Mouse (Mus musculus): Measurements from ENCODE around the gene Ky. TPM values are rescaled to one million over a fixed set of nuclear protein-coding genes. Genes with fewer than 3 reads are reported as not detected.
A peak's percentile ranks its signal among the peaks of the same experiment; 100 is the strongest.

Ky gene
- total RNA-seq, 1 experiment from 2014 or later, result 1.1 TPM

DNA sequence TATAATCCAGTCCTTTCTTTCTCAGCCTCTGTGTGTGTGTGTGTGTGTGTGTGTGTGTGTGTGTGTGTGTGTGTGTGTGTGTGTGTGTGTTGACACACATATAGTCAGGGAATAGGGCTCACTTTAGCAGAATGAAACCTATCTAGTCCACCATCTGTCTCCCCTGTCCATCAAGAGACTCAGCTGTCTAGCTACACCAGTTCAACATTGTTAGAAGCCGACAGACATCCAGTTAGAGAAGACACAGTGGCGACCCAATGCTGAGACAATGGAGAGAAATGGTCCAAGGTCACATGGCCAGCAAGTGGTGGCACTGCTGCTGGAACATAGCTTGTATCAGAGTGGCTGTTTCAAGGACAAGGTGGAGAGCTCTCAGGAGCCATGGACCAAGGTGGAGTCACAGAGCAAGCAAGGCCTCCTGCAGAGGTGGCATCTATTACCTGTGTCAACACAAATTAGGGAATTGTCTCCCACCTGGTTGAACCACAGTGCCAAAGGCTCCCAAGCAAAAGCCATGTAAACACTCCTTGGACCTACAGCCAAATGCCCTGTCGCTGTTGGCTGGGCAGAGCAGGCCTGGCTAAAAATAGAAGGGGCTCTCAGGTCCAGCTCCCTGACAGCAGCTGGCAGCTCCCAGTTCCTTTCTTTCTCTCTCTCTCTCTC, 703 bp upstream of the Ky start:
- no peak for DNase-seq

DNA sequence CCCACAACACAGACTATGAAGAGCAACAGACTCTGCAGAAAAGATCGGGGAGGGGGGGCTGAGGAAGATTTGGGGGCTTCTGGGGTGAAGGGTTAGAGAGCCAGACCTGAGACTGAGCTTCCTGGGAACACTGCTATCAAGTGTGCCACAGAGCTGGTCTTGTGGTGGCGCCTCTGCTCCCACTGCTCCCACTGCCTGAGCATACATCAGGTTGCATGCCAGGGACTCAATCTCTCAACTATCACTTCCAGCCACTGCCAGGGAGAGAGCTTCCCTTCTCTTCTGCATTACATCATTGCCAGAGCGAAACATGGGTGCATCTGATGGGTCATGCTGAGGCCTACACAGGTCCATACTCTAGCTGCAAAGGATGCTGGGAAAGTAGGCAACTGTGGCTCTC, 2.8 kb downstream of the Ky start:
- no peak for DNase-seq

- peak; percentile 31 for DNase-seq
Measured at GRCm38 (mm10) chr9:102511423-102511822, 5.9 kb downstream of the Ky start.

- no peak for DNase-seq
Measured at GRCm38 (mm10) chr9:102513578-102513977, 8.0 kb downstream of the Ky start.

DNA sequence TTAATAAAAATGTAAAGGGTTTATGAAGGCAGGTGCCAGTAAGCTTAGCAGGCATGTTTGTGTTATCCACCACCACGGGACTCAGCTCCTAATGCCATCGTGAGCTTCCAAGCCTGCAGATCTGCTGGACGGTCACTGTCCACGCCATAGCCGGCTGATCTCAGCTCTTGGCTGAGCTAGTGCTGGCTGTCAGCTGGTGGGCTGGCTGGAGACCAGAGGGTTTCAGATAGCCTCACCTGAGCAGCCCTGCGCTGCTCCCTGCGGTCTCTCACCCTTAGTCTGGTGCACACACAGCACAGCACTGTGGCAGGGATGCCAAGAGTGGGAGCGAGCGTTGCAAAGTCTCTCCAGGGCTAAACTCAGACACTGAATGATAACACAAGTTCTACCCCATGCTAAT, 12.9 kb downstream of the Ky start:
- DNase-seq, result no peak

DNA sequence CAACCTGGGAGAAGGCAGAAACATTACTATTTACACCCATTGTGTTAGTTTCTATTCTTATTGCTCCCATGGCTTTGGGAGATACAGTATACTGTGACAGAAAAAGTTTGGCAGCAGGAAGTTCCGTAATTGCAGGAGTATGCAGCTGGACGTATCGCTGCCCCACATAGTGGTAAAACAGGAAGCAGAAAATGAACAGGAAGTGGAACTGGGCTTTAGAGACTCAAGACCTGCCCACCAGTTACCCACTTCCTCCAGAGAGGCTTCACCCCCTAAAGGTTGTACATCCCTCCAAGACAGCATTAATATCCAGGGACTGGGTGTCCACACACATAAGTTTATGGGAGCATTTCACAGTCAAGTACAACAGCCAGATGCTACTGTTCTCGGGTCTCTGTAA, 15.8 kb downstream of the Ky start:
- DNase-seq, result no peak

GRCm38 (mm10) chr9:102528106-102528505, 22.6 kb downstream of the Ky start:
- no peak for DNase-seq

DNA sequence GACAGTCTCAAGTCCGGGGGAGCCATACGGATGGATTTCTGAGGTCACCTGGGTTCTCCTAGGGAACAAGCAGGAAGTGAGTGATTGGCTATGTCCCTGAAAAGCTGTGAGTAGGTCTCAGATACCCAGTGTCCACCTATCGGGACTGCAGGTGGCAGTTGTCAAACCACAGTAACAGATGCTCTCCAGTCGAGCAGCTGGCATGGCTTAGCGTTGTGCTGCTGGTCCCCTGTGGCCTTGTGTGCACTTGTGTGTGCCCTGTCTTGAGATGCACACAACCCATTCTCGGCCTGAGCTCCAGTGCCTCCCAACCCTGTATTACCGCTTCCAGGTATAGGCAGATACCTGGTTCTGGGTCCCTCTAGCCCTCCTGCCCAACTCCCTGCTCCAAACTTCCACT, 23.0 kb downstream of the Ky start:
- no peak for DNase-seq

DNA sequence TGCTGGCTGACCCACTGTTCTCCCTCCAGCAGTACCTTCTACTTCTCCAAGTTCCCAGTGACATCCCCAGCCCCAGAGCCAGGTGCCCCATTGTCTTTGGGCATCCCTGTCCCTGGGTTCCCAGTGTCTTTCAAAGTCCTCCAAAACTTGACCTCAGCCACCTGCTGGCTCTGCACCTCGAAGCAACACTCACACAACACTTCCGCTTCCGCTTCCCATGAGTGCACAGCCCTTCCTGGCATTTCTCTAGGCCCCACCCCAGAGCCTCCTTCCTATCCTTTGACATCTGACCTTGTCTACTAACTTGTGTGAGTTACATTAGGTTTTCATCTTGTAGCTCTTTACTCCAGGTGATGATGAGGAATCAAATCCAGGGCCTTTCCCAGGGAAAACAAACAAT, 23.5 kb downstream of the Ky start:
- DNase-seq, result no peak

- no peak for DNase-seq
Measured at GRCm38 (mm10) chr9:102531051-102531892, 25.7 kb downstream of the Ky start.

GRCm38 (mm10) chr9:102536968-102537367, 31.4 kb downstream of the Ky start:
- DNase-seq, result no peak

DNA sequence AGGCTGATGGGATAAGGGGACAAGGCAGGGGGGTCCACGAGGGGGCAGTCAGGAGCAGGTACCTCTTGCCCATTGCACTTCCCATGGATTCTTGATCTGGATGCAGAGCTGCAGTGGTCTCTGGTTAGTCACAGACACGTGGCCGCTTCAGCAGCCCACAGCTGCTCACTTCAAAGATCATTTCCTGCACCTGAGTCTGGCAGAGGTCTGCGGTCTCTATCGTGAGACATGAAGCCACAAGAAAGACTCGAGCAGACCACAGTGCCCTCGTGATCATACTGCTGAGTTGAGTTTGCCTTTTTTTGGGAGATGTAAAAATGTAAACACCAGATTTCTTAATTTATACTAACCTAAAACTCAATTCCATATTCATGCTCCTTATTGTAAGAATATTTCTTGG, 34.1 kb downstream of the Ky start:
- DNase-seq, result no peak

GRCm38 (mm10) chr9:102541666-102542065, 36.1 kb downstream of the Ky start:
- no peak for DNase-seq

GRCm38 (mm10) chr9:102542540-102542939, 37.0 kb downstream of the Ky start:
- DNase-seq, result no peak

DNA sequence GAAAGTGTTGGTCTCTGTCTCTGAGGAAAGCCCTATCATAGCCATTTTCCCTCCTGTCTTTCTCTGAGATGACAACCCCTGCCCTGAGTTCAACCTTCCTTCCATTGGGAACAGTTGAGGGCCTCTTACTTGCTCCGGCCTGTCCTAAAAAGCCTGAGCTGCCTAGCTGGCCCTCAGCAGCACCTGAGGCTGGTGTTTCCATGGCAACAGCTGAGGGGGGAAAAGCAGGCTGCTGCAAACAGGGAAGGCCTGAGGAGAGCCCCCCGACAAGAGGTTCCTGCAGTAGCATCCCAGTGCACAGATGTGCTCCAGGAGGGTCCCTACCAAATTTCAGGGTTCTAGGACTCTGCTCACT, 38.2 kb downstream of the Ky start:
- DNase-seq, result no peak

GRCm38 (mm10) chr9:102544116-102544772, 38.7 kb downstream of the Ky start:
- DNase-seq, result no peak

DNA sequence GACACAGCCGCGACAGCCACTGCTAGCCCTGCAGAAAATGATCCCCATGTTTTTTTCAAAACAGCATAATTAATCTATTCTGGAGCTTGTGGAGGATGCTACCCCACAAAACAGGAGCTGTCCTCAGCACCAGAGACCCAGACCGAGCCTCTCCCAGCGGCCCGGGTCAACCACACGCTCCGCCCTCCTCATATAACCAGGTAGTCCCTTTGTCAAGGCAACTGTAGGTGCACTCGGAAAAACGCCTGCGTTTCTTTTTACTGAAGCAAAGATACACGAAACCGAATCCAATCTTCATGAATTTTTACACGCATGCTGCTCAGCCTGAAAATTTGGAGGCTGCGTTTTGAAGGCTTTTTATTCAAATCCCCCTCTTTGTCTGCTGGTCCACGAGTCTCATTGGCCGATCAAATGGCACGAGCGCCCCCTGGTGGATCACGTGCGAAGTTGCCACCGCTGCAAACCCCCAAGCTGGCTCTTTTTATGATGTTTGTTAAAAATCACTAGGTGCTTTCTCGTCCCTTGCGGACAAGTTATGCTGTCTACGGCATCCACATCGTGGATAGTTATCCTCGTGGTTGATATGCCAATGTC, 39.3 kb downstream of the Ky start:
- DNase-seq, result peak; percentile 86

GRCm38 (mm10) chr9:102545406-102546255, 40.1 kb downstream of the Ky start:
- DNase-seq, result no peak

- DNase-seq, result no peak
Measured at GRCm38 (mm10) chr9:102546256-102547027, 40.9 kb downstream of the Ky start.

DNA sequence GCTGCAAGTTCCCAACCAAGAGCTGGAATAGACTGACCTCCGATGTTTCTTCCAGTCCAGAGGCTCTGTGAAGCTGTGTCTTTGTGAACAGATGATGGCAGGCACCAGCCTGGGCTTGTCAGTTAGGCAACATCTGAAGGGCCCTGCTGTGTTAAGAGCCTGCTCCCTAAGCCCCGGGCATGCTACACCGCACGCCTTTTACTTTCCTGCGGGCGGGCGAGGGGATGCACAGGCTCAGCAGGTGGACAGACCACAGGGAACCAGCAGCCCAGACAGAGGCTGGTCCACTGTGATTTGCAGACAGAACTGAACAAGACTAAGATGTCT, 41.4 kb downstream of the Ky start:
- DNase-seq, result no peak

- no peak for DNase-seq
Measured at GRCm38 (mm10) chr9:102549211-102549610, 43.7 kb downstream of the Ky start.

All from adrenal gland, postnatal 25 days (tissue).